Mouse (Mus musculus) limb, embryonic 12.5 days (tissue): Measurements from ENCODE around the gene Trpv1. TPM values are rescaled to one million over a fixed set of nuclear protein-coding genes. Genes with fewer than 3 reads are reported as not detected.

ENCODE experiments used
- ATAC-seq: fragments of 200-750 bp; cut with Nextera tagmentation; 2 replicates; pipeline ENCODE4 v1.8.0; 2017; ENCODE audit warnings: low read depth, moderate TSS enrichment; ENCODE audit not compliant: insufficient number of reproducible peaks, insufficient read depth, low FRiP score, low TSS enrichment
- H3K27ac ChIP-seq: fragments of 300-500 bp; sonication (generic); 2 replicates; pipeline ENCODE4 v1.5.1; 2016; ENCODE audit warnings: mild to moderate bottlenecking, moderate library complexity
- H3K27me3 ChIP-seq: fragments of 300-500 bp; sonication (generic); 2 replicates; pipeline ENCODE4 v1.6.1; 2016; ENCODE audit warnings: mild to moderate bottlenecking, moderate library complexity
- H3K36me3 ChIP-seq: fragments of 300-500 bp; sonication (generic); 2 replicates; pipeline ENCODE4 v1.6.1; 2016; ENCODE audit warnings: mild to moderate bottlenecking, moderate library complexity
- H3K4me1 ChIP-seq: fragments of 300-500 bp; sonication (generic); replicated peaks from 2 replicates; pipeline ENCODE4 v1.6.1; 2016
- H3K4me2 ChIP-seq: fragments of 300-500 bp; sonication (generic); 2 replicates; pipeline ENCODE4 v1.6.1; 2016; ENCODE audit warnings: mild to moderate bottlenecking, moderate library complexity
- H3K4me3 ChIP-seq: fragments of 300-500 bp; sonication (generic); replicated peaks from 2 replicates; pipeline ENCODE4 v1.5.1; 2016; ENCODE audit warnings: mild to moderate bottlenecking
- H3K9ac ChIP-seq: fragments of 300-500 bp; sonication (generic); replicated peaks from 2 replicates; pipeline ENCODE4 v1.6.1; 2016; ENCODE audit warnings: mild to moderate bottlenecking, moderate library complexity
- H3K9me3 ChIP-seq: fragments of 300-500 bp; sonication (generic); 2 replicates; pipeline ENCODE4 v1.6.1; 2016; ENCODE audit warnings: mild to moderate bottlenecking, moderate library complexity
- WGBS: fragments of 180-500 bp; shearing (Covaris S2); methylation state at CpG from one replicate; pipeline ENCODE4 v1.1.7; 2016; 5-methylcytosine and 5-hydroxymethylcytosine counted together
- polyA plus RNA-seq: library from polyadenylated mRNA; unstranded; fragments of >200 nt; fragmentation: Nextera tagmentation; extraction: Ambion mirVana; gene quantifications from 2 replicates; pipeline ENCODE4 v1.2.1, GENCODE M21; 2016

Gene Trpv1
- polyA plus RNA-seq, 1 experiment from 2014 or later: 0.08 TPM

GRCm38 (mm10) chr11:73203895-73204294 is 30.2 kb upstream of the Trpv1 start:
- Histone ChIP-seq H3K4me3 (no peak overlapping the region), H3K27ac (no peak overlapping the region), H3K27me3 (peaks cover 7% of the 10 kb centered on the region; the same call in 1 of the 2 replicates), H3K4me2 (no peak overlapping the region), H3K36me3 (no peaks in the 10 kb centered on the region), H3K9ac (no peak overlapping the region), H3K9me3 (no peaks in the 10 kb centered on the region), H3K4me1 (peaks cover 5% of the 10 kb centered on the region; the same call in 1 of the 2 replicates)
- no peak for ATAC-seq
- WGBS: 88% methylated on average over 8 of the region's 8 CpGs

- no peaks in the 10 kb centered on the region for H3K36me3 ChIP-seq
- 69% methylated on average over 7 of the region's 7 CpGs for WGBS
- no peak for ATAC-seq
- no peak overlapping the region for H3K27ac ChIP-seq
- no peak overlapping the region for H3K9ac ChIP-seq
- H3K4me2 ChIP-seq: no peak overlapping the region
- H3K27me3 ChIP-seq: peaks cover under 1% of the 10 kb centered on the region; the same call in 1 of the 2 replicates
- no peaks in the 10 kb centered on the region for H3K4me1 ChIP-seq
- H3K9me3 ChIP-seq: no peaks in the 10 kb centered on the region
- no peak overlapping the region for H3K4me3 ChIP-seq
Observed at GRCm38 (mm10) chr11:73205194-73205593, 28.9 kb upstream of the Trpv1 start.

GRCm38 (mm10) chr11:73207621-73208020 is 26.5 kb upstream of the Trpv1 start:
- no peaks in the 10 kb centered on the region for H3K36me3 ChIP-seq
- 78% methylated on average over 2 of the region's 2 CpGs for WGBS
- ATAC-seq: no peak

GRCm38 (mm10) chr11:73213956-73214355 is 20.1 kb upstream of the Trpv1 start:
- Histone ChIP-seq H3K9ac (no peak overlapping the region), H3K27ac (no peak overlapping the region), H3K36me3 (no peaks in the 10 kb centered on the region), H3K4me1 (no peaks in the 10 kb centered on the region), H3K27me3 (no peaks in the 10 kb centered on the region), H3K9me3 (no peaks in the 10 kb centered on the region), H3K4me3 (no peak overlapping the region), H3K4me2 (no peak overlapping the region)
- no peak for ATAC-seq
- 79% methylated on average over 3 of the region's 3 CpGs for WGBS

More at GRCm38 (mm10) chr11:73207621-73208020, 26.5 kb upstream of the Trpv1 start:
- no peak overlapping the region for H3K4me2 ChIP-seq
- no peaks in the 10 kb centered on the region for H3K4me1 ChIP-seq
- H3K27ac ChIP-seq: no peak overlapping the region
- no peaks in the 10 kb centered on the region for H3K9me3 ChIP-seq
- H3K9ac ChIP-seq: no peak overlapping the region
- H3K27me3 ChIP-seq: no peaks in the 10 kb centered on the region
- no peak overlapping the region for H3K4me3 ChIP-seq

- no peaks in the 10 kb centered on the region for H3K9me3 ChIP-seq
- H3K4me1 ChIP-seq: no peaks in the 10 kb centered on the region
- no peak overlapping the region for H3K4me3 ChIP-seq
- no peaks in the 10 kb centered on the region for H3K27me3 ChIP-seq
- H3K36me3 ChIP-seq: no peaks in the 10 kb centered on the region
- no peak overlapping the region for H3K27ac ChIP-seq
- H3K4me2 ChIP-seq: no peak overlapping the region
- WGBS: 54% methylated on average over 2 of the region's 2 CpGs
- H3K9ac ChIP-seq: no peak overlapping the region
- ATAC-seq: no peak
Observed at GRCm38 (mm10) chr11:73219671-73220070, 14.4 kb upstream of the Trpv1 start.

GRCm38 (mm10) chr11:73220651-73221050 is 13.4 kb upstream of the Trpv1 start:
- no peak overlapping the region for H3K4me3 ChIP-seq
- no peaks in the 10 kb centered on the region for H3K36me3 ChIP-seq
- H3K27ac ChIP-seq: no peak overlapping the region
- no peaks in the 10 kb centered on the region for H3K9me3 ChIP-seq
- H3K27me3 ChIP-seq: no peaks in the 10 kb centered on the region
- no peak for ATAC-seq
- no peak overlapping the region for H3K9ac ChIP-seq
- no peak overlapping the region for H3K4me2 ChIP-seq
- H3K4me1 ChIP-seq: no peaks in the 10 kb centered on the region
- 84% methylated on average over 1 of the region's 1 CpGs for WGBS

- H3K4me1 ChIP-seq: no peaks in the 10 kb centered on the region
- WGBS: 36% methylated on average over 5 of the region's 5 CpGs
- ATAC-seq: no peak
- no peak overlapping the region for H3K4me3 ChIP-seq
- H3K4me2 ChIP-seq: no peak overlapping the region
- H3K27me3 ChIP-seq: no peaks in the 10 kb centered on the region
- no peak overlapping the region for H3K27ac ChIP-seq
- H3K9ac ChIP-seq: no peak overlapping the region
- H3K9me3 ChIP-seq: no peaks in the 10 kb centered on the region
- no peaks in the 10 kb centered on the region for H3K36me3 ChIP-seq
Observed at GRCm38 (mm10) chr11:73222846-73223245, 11.2 kb upstream of the Trpv1 start.

GRCm38 (mm10) chr11:73223966-73224365 is 10.1 kb upstream of the Trpv1 start:
- H3K27me3 ChIP-seq: no peaks in the 10 kb centered on the region
- no peak for ATAC-seq
- peaks cover 4% of the 10 kb centered on the region for H3K9me3 ChIP-seq
- no peak overlapping the region for H3K4me2 ChIP-seq
- H3K4me1 ChIP-seq: no peaks in the 10 kb centered on the region
- no peak overlapping the region for H3K4me3 ChIP-seq
- H3K27ac ChIP-seq: no peak overlapping the region
- WGBS: 81% methylated on average over 2 of the region's 2 CpGs
- no peaks in the 10 kb centered on the region for H3K36me3 ChIP-seq
- H3K9ac ChIP-seq: no peak overlapping the region

- Histone ChIP-seq H3K36me3 (no peaks in the 10 kb centered on the region), H3K27me3 (no peaks in the 10 kb centered on the region), H3K4me2 (no peak overlapping the region), H3K27ac (no peak overlapping the region), H3K4me1 (no peaks in the 10 kb centered on the region), H3K9me3 (peaks cover 8% of the 10 kb centered on the region), H3K9ac (no peak overlapping the region), H3K4me3 (no peak overlapping the region)
- WGBS: 89% methylated on average over 6 of the region's 6 CpGs
- no peak for ATAC-seq
Observed at GRCm38 (mm10) chr11:73225856-73226255, 8.2 kb upstream of the Trpv1 start.

- H3K4me2 ChIP-seq: no peak overlapping the region
- no peaks in the 10 kb centered on the region for H3K4me1 ChIP-seq
- no peak overlapping the region for H3K9ac ChIP-seq
- H3K36me3 ChIP-seq: no peaks in the 10 kb centered on the region
- no peak overlapping the region for H3K4me3 ChIP-seq
- H3K27ac ChIP-seq: no peak overlapping the region
- WGBS: 69% methylated on average over 5 of the region's 5 CpGs
- no peaks in the 10 kb centered on the region for H3K27me3 ChIP-seq
- peaks cover 8% of the 10 kb centered on the region for H3K9me3 ChIP-seq
- no peak for ATAC-seq
Observed at GRCm38 (mm10) chr11:73228881-73229280, 5.2 kb upstream of the Trpv1 start.

GRCm38 (mm10) chr11:73230081-73230480 is 4.0 kb upstream of the Trpv1 start:
- Histone ChIP-seq H3K4me3 (no peak overlapping the region), H3K9me3 (peaks cover 8% of the 10 kb centered on the region), H3K27ac (no peak overlapping the region), H3K36me3 (no peaks in the 10 kb centered on the region), H3K4me2 (no peak overlapping the region), H3K27me3 (no peaks in the 10 kb centered on the region), H3K4me1 (no peaks in the 10 kb centered on the region), H3K9ac (no peak overlapping the region)
- 90% methylated on average over 5 of the region's 5 CpGs for WGBS
- ATAC-seq: no peak

GRCm38 (mm10) chr11:73232513-73232912 is 1.6 kb upstream of the Trpv1 start:
- no peaks in the 10 kb centered on the region for H3K27me3 ChIP-seq
- H3K4me3 ChIP-seq: no peak overlapping the region
- no peaks in the 10 kb centered on the region for H3K36me3 ChIP-seq
- peaks cover 8% of the 10 kb centered on the region for H3K4me1 ChIP-seq
- H3K9ac ChIP-seq: no peak overlapping the region
- no peak for ATAC-seq
- peaks cover 8% of the 10 kb centered on the region for H3K9me3 ChIP-seq
- no peak overlapping the region for H3K27ac ChIP-seq
- H3K4me2 ChIP-seq: no peak overlapping the region
- WGBS: 68% methylated on average over 2 of the region's 2 CpGs
